Mouse (Mus musculus) granulocyte monocyte progenitor cell, adult 5-6 weeks (primary cell): Measurements from ENCODE around the gene Rtp3. TPM values are rescaled to one million over a fixed set of nuclear protein-coding genes. Genes with fewer than 3 reads are reported as not detected.

Source experiments
- ATAC-seq: replicated peaks from 2 replicates; pipeline ENCODE4 v1.8.0; 2016; ENCODE audit warnings: mild to moderate bottlenecking, moderate TSS enrichment, inconsistent platforms; ENCODE audit not compliant: poor library complexity, severe bottlenecking
- total RNA-seq, 2 experiments: library from RNA; stranded (forward) in 1 of 2; stranded (reverse) in 1 of 2; fragments of 200-712, 200-1000 nt in 1 of 2; fragments of >200 nt in 1 of 2; fragmentation: Nextera tagmentation in 1 of 2; gene quantifications; 2 replicates each; pipeline ENCODE4 v1.2.3; 2014 to 2017

Rtp3 gene
- total RNA-seq, 2 experiments from 2014 or later = not detected

DNA sequence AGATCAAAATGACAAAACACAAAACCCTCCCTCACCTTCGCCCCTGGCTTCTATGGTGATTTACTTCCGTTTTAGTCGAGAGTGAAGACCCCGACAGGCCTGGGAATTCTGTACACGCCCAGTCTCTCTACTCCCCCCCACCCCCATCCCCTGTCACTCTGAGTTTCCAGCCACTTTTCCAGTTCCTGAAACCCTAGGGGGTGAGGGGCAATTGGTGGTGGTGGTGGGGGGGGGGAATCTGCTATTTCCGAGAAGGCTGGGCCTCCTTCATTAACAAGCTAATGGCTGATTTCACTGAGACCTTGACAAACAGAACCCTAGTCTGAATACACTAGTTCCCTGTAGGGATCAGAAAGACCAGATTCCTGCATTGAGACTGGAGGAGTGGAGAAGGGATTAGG is 43.1 kb downstream of the Rtp3 start:
- no peak for ATAC-seq

DNA sequence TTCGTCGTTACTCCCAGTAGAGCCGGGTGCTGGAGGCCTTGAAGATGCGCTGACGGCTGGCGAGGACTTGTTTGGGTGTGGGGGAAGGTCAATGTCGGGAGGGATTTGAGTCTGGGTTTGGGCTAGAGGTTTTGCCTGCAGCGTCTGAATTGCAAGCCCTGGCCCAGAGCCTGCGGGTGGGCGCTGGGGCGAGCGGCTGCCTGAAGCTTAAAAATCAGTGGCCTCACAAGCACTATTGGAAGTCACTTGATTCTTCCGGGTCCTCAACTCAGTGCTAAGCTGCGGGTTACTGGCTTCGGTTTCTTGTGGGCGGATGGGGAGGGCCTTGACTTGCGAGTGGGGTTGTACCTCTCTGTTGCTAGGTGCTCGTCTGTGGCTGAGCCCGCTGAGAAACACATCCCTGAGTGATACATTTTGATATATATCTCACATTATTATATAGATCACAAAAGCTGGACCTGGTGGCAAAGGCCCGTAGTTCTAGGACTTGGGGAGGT is 43.8 kb downstream of the Rtp3 start:
- peak; percentile 34; the same call in 1 of the 2 replicates for ATAC-seq

DNA sequence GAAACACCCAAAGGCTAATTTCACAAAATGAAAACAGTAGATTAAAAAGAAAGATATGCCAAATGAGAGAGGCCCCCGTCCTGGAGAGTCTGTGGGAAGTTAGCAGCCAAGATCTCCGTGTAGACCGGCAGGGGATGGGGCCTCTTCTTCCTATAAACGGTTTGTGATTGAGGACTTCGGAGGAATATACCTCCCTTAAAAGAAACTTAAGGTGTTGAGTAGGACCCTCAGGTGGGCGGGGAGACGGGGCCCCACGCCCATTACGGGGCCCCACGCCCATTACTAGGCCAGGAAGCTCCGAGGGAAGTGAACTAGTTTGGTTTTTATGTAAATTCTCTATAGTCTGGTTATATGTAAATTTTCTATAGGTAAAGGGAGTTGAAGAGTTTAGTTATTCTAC is 44.5 kb downstream of the Rtp3 start, which contains the start of gene Tdgf1:
TSS of gene Tdgf1 (minus strand) at position 233 of the 400 bp plus-strand sequence.
- no peak for ATAC-seq

DNA sequence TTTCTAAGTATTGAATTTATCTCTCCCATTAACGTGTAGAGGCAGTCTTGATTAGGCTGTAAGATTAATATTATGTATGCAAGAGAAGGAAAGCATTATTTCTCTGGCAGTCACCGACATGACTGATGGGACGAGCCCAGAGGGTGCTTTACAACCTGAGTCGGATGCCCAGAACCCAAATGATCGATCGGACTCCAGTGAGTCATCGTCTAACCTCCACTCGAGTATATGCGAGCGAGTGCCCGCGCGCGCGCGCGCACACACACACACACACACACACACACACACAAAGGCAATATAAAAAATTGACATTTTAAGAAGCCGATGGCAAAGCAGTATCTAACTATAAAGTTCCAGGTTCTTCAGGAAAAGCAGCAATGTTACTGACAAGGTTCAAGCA is 45.0 kb downstream of the Rtp3 start:
- no peak for ATAC-seq

DNA sequence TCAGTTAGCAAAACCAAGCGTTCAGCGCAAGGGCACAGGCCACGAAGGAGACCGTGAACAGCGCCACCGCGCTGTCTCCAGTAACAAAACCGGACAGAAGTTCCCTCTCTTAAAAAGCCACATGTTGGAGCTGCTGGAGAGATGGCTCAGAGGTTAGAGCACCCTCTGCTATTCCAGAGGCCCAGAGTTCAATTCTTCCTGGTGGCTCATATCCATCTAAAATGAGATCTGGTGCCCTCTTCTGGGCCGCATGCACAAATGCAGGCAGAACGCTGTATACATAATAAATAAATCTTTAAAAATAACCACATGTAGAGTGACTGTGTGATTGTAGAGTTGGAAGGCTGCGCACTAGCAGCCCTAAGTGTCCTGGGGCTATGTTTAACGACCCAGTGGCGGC is 46.1 kb downstream of the Rtp3 start:
- peak; percentile 64 for ATAC-seq

DNA sequence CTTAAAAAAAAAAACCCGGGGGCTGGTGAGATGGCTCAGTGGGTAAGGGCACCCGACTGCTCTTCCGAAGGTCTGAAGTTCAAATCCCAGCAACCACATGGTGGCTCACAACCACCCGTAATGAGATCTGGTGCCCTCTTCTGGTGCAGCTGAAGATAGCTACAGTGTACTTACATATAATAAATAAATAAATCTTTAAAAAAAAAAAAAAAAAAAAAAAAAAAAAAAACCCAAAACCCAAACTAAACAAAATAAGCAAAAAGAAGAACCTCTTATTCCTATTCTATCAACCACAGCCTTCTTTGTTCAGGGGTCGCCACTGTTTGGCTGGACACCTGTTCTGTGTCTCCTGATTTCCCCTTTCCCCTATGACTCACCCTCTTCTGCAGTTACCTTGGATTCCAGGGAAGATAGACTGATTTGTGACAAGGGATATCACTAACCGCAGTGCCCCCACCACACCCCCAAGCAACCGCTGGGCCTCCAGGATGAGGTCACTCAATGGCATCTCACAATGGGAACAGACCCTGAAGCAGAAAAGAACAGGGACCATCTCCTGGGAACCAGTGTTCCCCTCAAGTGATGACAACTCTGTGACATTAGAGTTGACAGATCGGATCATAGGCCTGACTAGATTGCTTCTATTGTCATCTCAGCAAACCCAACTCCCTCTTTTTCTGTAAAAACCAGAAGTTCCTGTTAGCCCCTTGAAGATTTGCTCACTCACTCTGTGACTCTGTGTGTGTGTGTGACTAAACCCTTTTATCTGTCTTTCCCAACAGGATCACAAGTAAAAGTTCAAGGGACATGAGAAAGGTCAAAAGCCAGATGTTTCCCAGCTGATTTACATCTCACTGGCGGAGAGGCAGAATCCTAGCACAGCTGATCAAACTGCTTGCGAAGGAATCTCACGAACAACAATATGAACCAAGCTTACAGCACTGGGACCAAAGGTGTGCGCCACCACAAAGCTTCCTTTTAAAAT is 52.6 kb downstream of the Rtp3 start:
- 0 out of 2 replicates have a peak, but pooled peaks have one; percentile 12 for ATAC-seq

DNA sequence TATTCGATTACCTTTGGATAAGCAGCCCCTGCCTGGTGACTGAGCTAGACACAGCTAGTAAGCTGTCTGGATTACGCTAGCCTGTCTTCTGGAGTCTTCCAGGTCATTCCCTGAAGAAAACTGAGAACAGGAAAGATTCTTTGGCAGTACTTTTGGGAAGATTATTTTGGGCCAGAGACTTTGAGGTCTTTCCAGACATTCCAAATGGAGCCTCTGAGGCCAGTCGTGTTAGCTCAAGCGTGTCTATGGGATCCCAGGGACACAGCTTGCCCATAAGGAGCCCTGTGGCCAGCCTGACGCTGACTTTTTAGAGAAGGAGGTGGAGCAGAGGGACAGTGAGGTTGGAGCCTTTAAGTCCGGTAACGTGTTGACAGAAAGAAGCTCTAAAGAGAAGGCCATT is 54.4 kb downstream of the Rtp3 start:
- ATAC-seq = no peak

Other genes with a start within 250 kb of the Rtp3 start
- not detected in 2 replicates for gene Myl3, start 248.7 kb downstream of the Rtp3 start, total RNA-seq (2014; fragmentation: Nextera tagmentation)
- not detected in 2 replicates for gene Myl3, start 248.7 kb downstream of the Rtp3 start, total RNA-seq (2017)
- gene Pth1r, start 243.4 kb downstream of the Rtp3 start, total RNA-seq (2014; fragmentation: Nextera tagmentation) = 1.2 TPM in 1 of 2 replicates, not detected in the other
- gene Pth1r, start 243.4 kb downstream of the Rtp3 start, total RNA-seq (2017) = 0.10 and 2.5 TPM in 2 replicates
- not detected in 2 replicates for gene Prss42, start 192.4 kb downstream of the Rtp3 start, total RNA-seq (2014; fragmentation: Nextera tagmentation)
- gene Prss42, start 192.4 kb downstream of the Rtp3 start, total RNA-seq (2017) = not detected in 2 replicates
- not detected in 2 replicates for gene Prss44, start 176.6 kb downstream of the Rtp3 start, total RNA-seq (2014; fragmentation: Nextera tagmentation)
- not detected in 2 replicates for gene Prss44, start 176.6 kb downstream of the Rtp3 start, total RNA-seq (2017)
- gene Prss43, start 163.9 kb downstream of the Rtp3 start, total RNA-seq (2014; fragmentation: Nextera tagmentation) = not detected in 2 replicates
- not detected in 2 replicates for gene Prss43, start 163.9 kb downstream of the Rtp3 start, total RNA-seq (2017)
- gene Prss45, start 156.0 kb downstream of the Rtp3 start, total RNA-seq (2014; fragmentation: Nextera tagmentation) = not detected in 2 replicates
- gene Prss45, start 156.0 kb downstream of the Rtp3 start, total RNA-seq (2017) = not detected in 2 replicates
- not detected in 2 replicates for gene Prss46, start 146.1 kb downstream of the Rtp3 start, total RNA-seq (2014; fragmentation: Nextera tagmentation)
- gene Prss46, start 146.1 kb downstream of the Rtp3 start, total RNA-seq (2017) = not detected in 2 replicates
- gene Prss50, start 132.6 kb downstream of the Rtp3 start, total RNA-seq (2014; fragmentation: Nextera tagmentation) = not detected in 2 replicates
- not detected in 2 replicates for gene Prss50, start 132.6 kb downstream of the Rtp3 start, total RNA-seq (2017)
- gene Als2cl, start 110.7 kb downstream of the Rtp3 start, total RNA-seq (2014; fragmentation: Nextera tagmentation) = 0.41 TPM in 1 of 2 replicates, not detected in the other
- gene Als2cl, start 110.7 kb downstream of the Rtp3 start, total RNA-seq (2017) = 0.04 TPM in 1 of 2 replicates, not detected in the other
- not detected in 2 replicates for gene Tmie, start 110.5 kb downstream of the Rtp3 start, total RNA-seq (2014; fragmentation: Nextera tagmentation)
- gene Tmie, start 110.5 kb downstream of the Rtp3 start, total RNA-seq (2017) = not detected in 2 replicates
- gene Fam240a, start 73.7 kb downstream of the Rtp3 start, total RNA-seq (2014; fragmentation: Nextera tagmentation) = not detected in 2 replicates
- not detected in 2 replicates for gene Fam240a, start 73.7 kb downstream of the Rtp3 start, total RNA-seq (2017)
- not detected in 2 replicates for gene Tdgf1, start 44.4 kb downstream of the Rtp3 start, total RNA-seq (2014; fragmentation: Nextera tagmentation)
- gene Tdgf1, start 44.4 kb downstream of the Rtp3 start, total RNA-seq (2017) = not detected in 2 replicates
- gene Lrrc2, start 39.0 kb downstream of the Rtp3 start, total RNA-seq (2014; fragmentation: Nextera tagmentation) = not detected in 2 replicates
- gene Lrrc2, start 39.0 kb downstream of the Rtp3 start, total RNA-seq (2017) = 0.21 TPM in 1 of 2 replicates, not detected in the other
- 32.3 TPM in 1 of 2 replicates, not detected in the other for gene Ltf, start 28.7 kb upstream of the Rtp3 start, total RNA-seq (2014; fragmentation: Nextera tagmentation)
- 99.6 and 152 TPM in 2 replicates for gene Ltf, start 28.7 kb upstream of the Rtp3 start, total RNA-seq (2017)
- 3.7 TPM in 1 of 2 replicates, not detected in the other for gene Ccrl2, start 66.9 kb upstream of the Rtp3 start, total RNA-seq (2014; fragmentation: Nextera tagmentation)
- gene Ccrl2, start 66.9 kb upstream of the Rtp3 start, total RNA-seq (2017) = 6.5 and 8.8 TPM in 2 replicates
- 34.0 and 37.9 TPM in 2 replicates for gene Lrrfip2, start 127.0 kb upstream of the Rtp3 start, total RNA-seq (2014; fragmentation: Nextera tagmentation)
- 75.1 and 86.0 TPM in 2 replicates for gene Lrrfip2, start 127.0 kb upstream of the Rtp3 start, total RNA-seq (2017)